ENCODE assay signal across 30 mouse cellular contexts in genomic region chr5:123822706-123823105, GRCm38 (mm10). TPM values are rescaled to one million over a fixed set of nuclear protein-coding genes. Genes with fewer than 3 reads are reported as not detected.
DNase-seq lines count a peak whose midpoint lies in the region; ATAC-seq and TF ChIP-seq lines count a peak whose summit lies in the region.
"Had no signal": no experiment of that assay in that cellular context is flagged by ENCODE, and none has a peak within 500 bp of the region (broad histone marks: within the 10 kb centered on the region; RNA-seq: fewer than 3 reads in every experiment).

No protein-coding gene starts in this region.

- no peak overlapping the region for H3K4me3 ChIP-seq in hindbrain, embryonic 13.5 days
- H3K4me3 ChIP-seq in hindbrain, embryonic 10.5 days, result no peak overlapping the region
- H3K4me3 ChIP-seq: embryonic facial prominence, embryonic 13.5 days; heart, adult 2 months; limb, embryonic 13.5 days; liver, embryonic 12.5 days; myocyte had no signal

- 0 out of 2 replicates have a peak, but pooled peaks cover 9% of the 10 kb centered on the region for H3K4me1 ChIP-seq in hindbrain, embryonic 13.5 days (replicated peaks)
- H3K4me1 ChIP-seq in hindbrain, embryonic 10.5 days (replicated peaks), result no peaks in the 10 kb centered on the region
- H3K4me1 ChIP-seq: liver, embryonic 12.5 days had no signal

- no peak for ATAC-seq in hindbrain, embryonic 13.5 days (ENCODE audit: low FRiP score)
- ATAC-seq: inflammation-experienced regulatory T-cells, adult 6 months; liver, embryonic 12.5 days had no signal

- H3K9ac ChIP-seq in hindbrain, embryonic 13.5 days, result no peak overlapping the region
- H3K9ac ChIP-seq: embryonic facial prominence, embryonic 13.5 days; limb, embryonic 13.5 days; liver, embryonic 12.5 days had no signal

- no peaks in the 10 kb centered on the region for H3K36me3 ChIP-seq in hindbrain, embryonic 13.5 days
- H3K36me3 ChIP-seq in hindbrain, embryonic 10.5 days, result peaks cover 56% of the 10 kb centered on the region

- intact Hi-C loops in left cerebral cortex, postnatal 4 days (cut with DNase I), result loop anchor here (10.0 kb wide), 1 partner anchor 82 kb away; the partner anchor contains the start of gene Denr
- intact Hi-C loops in left cerebral cortex, postnatal 36 days (cut with DNase I), result no loop called here

- H3K9me3 ChIP-seq in hindbrain, embryonic 13.5 days, result no peaks in the 10 kb centered on the region
- no peaks in the 10 kb centered on the region for H3K9me3 ChIP-seq in hindbrain, embryonic 10.5 days
- H3K9me3 ChIP-seq: embryonic facial prominence, embryonic 13.5 days; limb, embryonic 13.5 days; liver, embryonic 12.5 days had no signal

- no peak for DNase-seq in hindbrain, embryonic 10.5 days (ENCODE audit: low spot score)
- DNase-seq in left cerebral cortex, postnatal 4 days, result peak; percentile 16
- DNase-seq in left cerebral cortex, postnatal 36 days (ENCODE audit: low spot score in 2 of 2), result no peak
- peak; percentile 70 for DNase-seq in brain, embryonic 14.5 days (ENCODE audit: low read depth)
- peak; percentile 30 for DNase-seq in forelimb bud, embryonic 11.5 days (ENCODE audit: low read depth, low spot score)
- DNase-seq in gastrocnemius, adult 18-20 months (ENCODE audit: low spot score), result no peak
- DNase-seq: adrenal gland, adult 8-10 months; B cell, adult 2 months; cerebellum, adult 18-20 months; cerebellum, postnatal 36 days; embryo, embryonic 11 days; gastrocnemius, postnatal 25 days; heart, adult 2 months; kidney, adult 2 months; layer of hippocampus, postnatal 36 days; lung, adult 18-20 months; lung, postnatal 10 days; thymus, adult 18-20 months; thymus, postnatal 36 days had no signal

- no peak overlapping the region for H3K4me2 ChIP-seq in hindbrain, embryonic 13.5 days
- H3K4me2 ChIP-seq: embryonic facial prominence, embryonic 13.5 days; limb, embryonic 13.5 days; liver, embryonic 12.5 days; midbrain, embryonic 11.5 days had no signal

- H3K27me3 ChIP-seq in hindbrain, embryonic 13.5 days, result no peaks in the 10 kb centered on the region
- no peaks in the 10 kb centered on the region for H3K27me3 ChIP-seq in hindbrain, embryonic 10.5 days (ENCODE audit: insufficient read depth, poor library complexity, severe bottlenecking)
- H3K27me3 ChIP-seq: embryonic facial prominence, embryonic 13.5 days; limb, embryonic 13.5 days; liver, embryonic 12.5 days had no signal

- TF ChIP-seq POLR2A in brain, embryonic 14.5 days (IDR thresholded peaks at IDR 0.05; ENCODE audit: borderline replicate concordance, extremely low read depth, insufficient read depth, insufficient read length, poor library complexity, severe bottlenecking), result no peak

- WGBS in hindbrain, embryonic 13.5 days, result 53% methylated on average over 7 of the region's 7 CpGs
- whole genome bisulfite sequencing in hindbrain, embryonic 10.5 days, result 78% methylated on average over 7 of the region's 7 CpGs

- peak overlapping the region; percentile 48; the same call in 1 of the 2 replicates for H3K27ac ChIP-seq in hindbrain, embryonic 13.5 days
- no peak overlapping the region for H3K27ac ChIP-seq in hindbrain, embryonic 10.5 days
- H3K27ac ChIP-seq: embryonic facial prominence, embryonic 13.5 days; heart, adult 2 months; kidney, postnatal 0 days; limb, embryonic 13.5 days; liver, embryonic 12.5 days had no signal

- TF ChIP-seq CTCF in brain, embryonic 14.5 days (IDR thresholded peaks at IDR 0.05; ENCODE audit: borderline replicate concordance, extremely low read depth, insufficient read depth, insufficient read length), result no peak

RNA-seq across cellular contexts. Expression of gene Hcar2, which starts 42.6 kb away (rescaled TPM):
- polyA plus RNA-seq in hindbrain, embryonic 13.5 days (2015; fragmentation: Nextera tagmentation; extraction: Ambion mirVana), result not detected in 2 replicates
- 0.08 TPM in 1 of 2 replicates, not detected in the other for polyA plus RNA-seq in hindbrain, embryonic 10.5 days (2016; fragmentation: Nextera tagmentation; extraction: Ambion mirVana)
- total RNA-seq in left cerebral cortex, postnatal 4 days (2021), result not detected
- not detected for total RNA-seq in left cerebral cortex, postnatal 36 days (2021)
- 0.07 and 0.30 TPM in 2 replicates for polyA plus RNA-seq in brain, embryonic 14.5 days (2012; rRNA removed)
- total RNA-seq in gastrocnemius, adult 18-20 months (2021), result not detected
- total RNA-seq: left cerebral cortex, postnatal 10 days; MEL had no signal
- polyA plus RNA-seq: heart, embryonic 14.5 days; kidney, postnatal 0 days; midbrain, embryonic 11.5 days; myocyte had no signal

RNA-seq across cellular contexts. Expression of gene Hcar1, which starts 57.1 kb away (rescaled TPM):
- polyA plus RNA-seq in hindbrain, embryonic 13.5 days (2015; fragmentation: Nextera tagmentation; extraction: Ambion mirVana), result 0.34 and 0.39 TPM in 2 replicates
- not detected in 2 replicates for polyA plus RNA-seq in hindbrain, embryonic 10.5 days (2016; fragmentation: Nextera tagmentation; extraction: Ambion mirVana)
- 1 to 10 TPM in 1 of 2 experiments, under 1 TPM in 1; 0.54 to 1.1 TPM for total RNA-seq in left cerebral cortex, postnatal 4 days (2021)
- total RNA-seq in left cerebral cortex, postnatal 36 days (2021), result 1 to 10 TPM; 1.0 to 1.4 TPM
- 0.23 and 0.48 TPM in 2 replicates for polyA plus RNA-seq in brain, embryonic 14.5 days (2012; rRNA removed)
- under 1 TPM; 0.21 to 0.36 TPM for total RNA-seq in gastrocnemius, adult 18-20 months (2021)
- total RNA-seq: MEL had no signal
- polyA plus RNA-seq: inflammation-experienced regulatory T-cells, adult 6 months; midbrain, embryonic 11.5 days; myocyte had no signal

Comparison
In these comparisons a context has a peak if more than half of its experiments do, and no peak if none do; other contexts are left out.
1. DNase-seq: peak in left cerebral cortex, postnatal 4 days (single experiment), brain, embryonic 14.5 days (single experiment) and forelimb bud, embryonic 11.5 days (single experiment); none in hindbrain, embryonic 10.5 days (single experiment), left cerebral cortex, postnatal 36 days (0 of 2) and gastrocnemius, adult 18-20 months (single experiment).